Mouse (Mus musculus): ENCODE measurements around the gene Chil3.
"Not testable (repeated sequence)": the region's sequence is repeated elsewhere in the genome, so short reads cannot be mapped to it uniquely, and the experiment has no call there.

The Chil3 gene

GRCm38 (mm10) chr3:106167464-106167863 is at the start of gene Chil3:
Chil3 (minus strand) TSS chr3:106167564.
- in situ Hi-C loops (cut with MboI, MseI): loop anchor here (5.0 kb wide), 1 partner anchor 50 kb away; the partner anchor contains the start of gene Chil4

- in situ Hi-C loops (cut with MboI, MseI): not testable (repeated sequence)
These were observed 30.7 kb upstream of the Chil3 start for GRCm38 (mm10) chr3:106198030-106198429.

GRCm38 (mm10) chr3:106197246-106197645 is 29.9 kb upstream of the Chil3 start:
- in situ Hi-C loops (cut with MboI, MseI): not testable (repeated sequence)

- in situ Hi-C loops (cut with MboI, MseI): no loop called here
These were observed 28.9 kb upstream of the Chil3 start for GRCm38 (mm10) chr3:106196276-106196675.

GRCm38 (mm10) chr3:106195486-106195885 is 28.1 kb upstream of the Chil3 start:
- in situ Hi-C loops (cut with MboI, MseI): no loop called here

- in situ Hi-C loops (cut with MboI, MseI): loop anchor here (5.0 kb wide), 1 partner anchor 91 kb away; no protein-coding TSS in a partner anchor
These were observed 20.6 kb upstream of the Chil3 start for GRCm38 (mm10) chr3:106187991-106188390.

- in situ Hi-C loops (cut with MboI, MseI): no loop called here
These were observed 10.3 kb upstream of the Chil3 start for GRCm38 (mm10) chr3:106177509-106178189.

- in situ Hi-C loops (cut with MboI, MseI): not testable (repeated sequence)
These were observed 7.6 kb upstream of the Chil3 start for GRCm38 (mm10) chr3:106174971-106175370.

GRCm38 (mm10) chr3:106172506-106172905 is 5.1 kb upstream of the Chil3 start:
- in situ Hi-C loops (cut with MboI, MseI): not testable (repeated sequence)

- in situ Hi-C loops (cut with MboI, MseI): no loop called here
These were observed 3.9 kb upstream of the Chil3 start for GRCm38 (mm10) chr3:106171135-106171731.

GRCm38 (mm10) chr3:106170522-106171053 is 3.2 kb upstream of the Chil3 start:
- in situ Hi-C loops (cut with MboI, MseI): no loop called here

GRCm38 (mm10) chr3:106154413-106154812 is 13.0 kb downstream of the Chil3 start:
- in situ Hi-C loops (cut with MboI, MseI): no loop called here

- in situ Hi-C loops (cut with MboI, MseI): no loop called here
These were observed 23.3 kb downstream of the Chil3 start for GRCm38 (mm10) chr3:106144081-106144480.

- in situ Hi-C loops (cut with MboI, MseI): no loop called here
These were observed 35.7 kb downstream of the Chil3 start for GRCm38 (mm10) chr3:106131690-106132089.

GRCm38 (mm10) chr3:106128807-106129493 is 38.4 kb downstream of the Chil3 start:
- in situ Hi-C loops (cut with MboI, MseI): loop anchor here (5.0 kb wide), 1 partner anchor 178 kb away; no protein-coding TSS in a partner anchor

- in situ Hi-C loops (cut with MboI, MseI): loop anchor here (5.0 kb wide), 1 partner anchor 180 kb away; no protein-coding TSS in a partner anchor
These were observed 40.4 kb downstream of the Chil3 start for GRCm38 (mm10) chr3:106126999-106127398.

- in situ Hi-C loops (cut with MboI, MseI): no loop called here
These were observed 54.4 kb downstream of the Chil3 start, which contains the start of gene Chia1 for GRCm38 (mm10) chr3:106112929-106113328. Chia1 (plus strand) TSS chr3:106113229.

Measured in T-helper 1 cell (primary cell).